Mouse (Mus musculus): ENCODE measurements at regions not wholly inside any gene's neighbourhood (a gene's known extent, or its start where the extent isn't known, plus 50 kb on each side); places are given as distances from the start of the nearest gene placed in this dataset.

GRCm38 (mm10) chr12:45745697-45746096, 671.2 kb upstream of the Stxbp6 start:
- no peak for DNase-seq (ENCODE audit: low read depth, low spot score)

GRCm38 (mm10) chr12:45744619-45745018, 670.1 kb upstream of the Stxbp6 start:
- DNase-seq (ENCODE audit: low read depth, low spot score), result no peak

- DNase-seq (ENCODE audit: low read depth, low spot score), result no peak
Observed at GRCm38 (mm10) chr12:45733661-45734060, 659.2 kb upstream of the Stxbp6 start.

- no peak for DNase-seq (ENCODE audit: low read depth, low spot score)
Observed at GRCm38 (mm10) chr12:45724565-45725370, 650.3 kb upstream of the Stxbp6 start.

- DNase-seq (ENCODE audit: low read depth, low spot score), result no peak
Observed at GRCm38 (mm10) chr12:45711351-45711750, 636.8 kb upstream of the Stxbp6 start.

- no peak for DNase-seq (ENCODE audit: low read depth, low spot score)
Observed at GRCm38 (mm10) chr12:45710766-45711165, 636.3 kb upstream of the Stxbp6 start.

- no peak for DNase-seq (ENCODE audit: low read depth, low spot score)
Observed at GRCm38 (mm10) chr12:45689291-45689690, 614.8 kb upstream of the Stxbp6 start.

GRCm38 (mm10) chr12:45686765-45687164, 612.3 kb upstream of the Stxbp6 start:
- no peak for DNase-seq (ENCODE audit: low read depth, low spot score)

GRCm38 (mm10) chr12:45672361-45672760, 597.9 kb upstream of the Stxbp6 start:
- no peak for DNase-seq (ENCODE audit: low read depth, low spot score)

GRCm38 (mm10) chr12:45671554-45671948, 597.0 kb upstream of the Stxbp6 start:
- DNase-seq (ENCODE audit: low read depth, low spot score), result no peak

- no peak for DNase-seq (ENCODE audit: low read depth, low spot score)
Observed at GRCm38 (mm10) chr12:45670874-45671553, 596.5 kb upstream of the Stxbp6 start.

GRCm38 (mm10) chr12:45670246-45670873, 595.9 kb upstream of the Stxbp6 start:
- no peak for DNase-seq (ENCODE audit: low read depth, low spot score)

GRCm38 (mm10) chr12:45659612-45660011, 585.1 kb upstream of the Stxbp6 start:
- DNase-seq (ENCODE audit: low read depth, low spot score), result no peak

- no peak for DNase-seq (ENCODE audit: low read depth, low spot score)
Observed at GRCm38 (mm10) chr12:45656574-45656973, 582.1 kb upstream of the Stxbp6 start.

GRCm38 (mm10) chr12:45648654-45649053, 574.1 kb upstream of the Stxbp6 start:
- no peak for DNase-seq (ENCODE audit: low read depth, low spot score)

- no peak for DNase-seq (ENCODE audit: low read depth, low spot score)
Observed at GRCm38 (mm10) chr12:45644180-45644579, 569.7 kb upstream of the Stxbp6 start.

GRCm38 (mm10) chr12:45622830-45623229, 548.3 kb upstream of the Stxbp6 start:
- no peak for DNase-seq (ENCODE audit: low read depth, low spot score)

GRCm38 (mm10) chr12:45620056-45620455, 545.5 kb upstream of the Stxbp6 start:
- DNase-seq (ENCODE audit: low read depth, low spot score), result no peak

- no peak for DNase-seq (ENCODE audit: low read depth, low spot score)
Observed at GRCm38 (mm10) chr12:45614509-45615150, 540.1 kb upstream of the Stxbp6 start.

- no peak for DNase-seq (ENCODE audit: low read depth, low spot score)
Observed at GRCm38 (mm10) chr12:45614074-45614473, 539.6 kb upstream of the Stxbp6 start.

GRCm38 (mm10) chr12:45599443-45599842, 524.9 kb upstream of the Stxbp6 start:
- no peak for DNase-seq (ENCODE audit: low read depth, low spot score)

All from retina, adult 2 months (tissue).